Mouse (Mus musculus): ENCODE measurements at regions not wholly inside any gene's neighbourhood (a gene's known extent, or its start where the extent isn't known, plus 50 kb on each side); places are given as distances from the start of the nearest gene placed in this dataset.

GRCm38 (mm10) chrX:76077781-76078180 lies 186.3 kb upstream of the Cldn34b3 start:
- in situ Hi-C loops (cut with MboI; ENCODE audit: low pct_unique_long_range_greater_than_20kb in 1 of 2, low sequenced_read_pairs in 2 of 2, unreplicated experiment in 1 of 2), result no loop called here

GRCm38 (mm10) chrX:76082670-76083069 lies 181.4 kb upstream of the Cldn34b3 start:
- in situ Hi-C loops (cut with MboI; ENCODE audit: low pct_unique_long_range_greater_than_20kb in 1 of 2, low sequenced_read_pairs in 2 of 2, unreplicated experiment in 1 of 2), result no loop called here

- in situ Hi-C loops (cut with MboI; ENCODE audit: low pct_unique_long_range_greater_than_20kb in 1 of 2, low sequenced_read_pairs in 2 of 2, unreplicated experiment in 1 of 2), result no loop called here
Measured at GRCm38 (mm10) chrX:76110763-76111474, 153.2 kb upstream of the Cldn34b3 start.

- in situ Hi-C loops (cut with MboI; ENCODE audit: low pct_unique_long_range_greater_than_20kb in 1 of 2, low sequenced_read_pairs in 2 of 2, unreplicated experiment in 1 of 2), result no loop called here
Measured at GRCm38 (mm10) chrX:76116086-76116485, 148.0 kb upstream of the Cldn34b3 start.

- in situ Hi-C loops (cut with MboI; ENCODE audit: low pct_unique_long_range_greater_than_20kb in 1 of 2, low sequenced_read_pairs in 2 of 2, unreplicated experiment in 1 of 2), result no loop called here
Measured at GRCm38 (mm10) chrX:76116562-76116961, 147.5 kb upstream of the Cldn34b3 start.

- in situ Hi-C loops (cut with MboI; ENCODE audit: low pct_unique_long_range_greater_than_20kb in 1 of 2, low sequenced_read_pairs in 2 of 2, unreplicated experiment in 1 of 2), result no loop called here
Measured at GRCm38 (mm10) chrX:76120936-76121335, 143.2 kb upstream of the Cldn34b3 start.

- in situ Hi-C loops (cut with MboI; ENCODE audit: low pct_unique_long_range_greater_than_20kb in 1 of 2, low sequenced_read_pairs in 2 of 2, unreplicated experiment in 1 of 2), result no loop called here
Measured at GRCm38 (mm10) chrX:76123355-76123754, 140.7 kb upstream of the Cldn34b3 start.

GRCm38 (mm10) chrX:76137729-76138128 lies 126.4 kb upstream of the Cldn34b3 start:
- in situ Hi-C loops (cut with MboI; ENCODE audit: low pct_unique_long_range_greater_than_20kb in 1 of 2, low sequenced_read_pairs in 2 of 2, unreplicated experiment in 1 of 2), result no loop called here

- in situ Hi-C loops (cut with MboI; ENCODE audit: low pct_unique_long_range_greater_than_20kb in 1 of 2, low sequenced_read_pairs in 2 of 2, unreplicated experiment in 1 of 2), result no loop called here
Measured at GRCm38 (mm10) chrX:76141022-76141421, 123.1 kb upstream of the Cldn34b3 start.

GRCm38 (mm10) chrX:76174806-76175205 lies 89.3 kb upstream of the Cldn34b3 start:
- in situ Hi-C loops (cut with MboI; ENCODE audit: low pct_unique_long_range_greater_than_20kb in 1 of 2, low sequenced_read_pairs in 2 of 2, unreplicated experiment in 1 of 2), result loop anchor here (25.0 kb wide), 1 partner anchor 363 kb away; no protein-coding TSS in a partner anchor

- in situ Hi-C loops (cut with MboI; ENCODE audit: low pct_unique_long_range_greater_than_20kb in 1 of 2, low sequenced_read_pairs in 2 of 2, unreplicated experiment in 1 of 2), result loop anchor here (25.0 kb wide), 1 partner anchor 369 kb away; no protein-coding TSS in a partner anchor
Measured at GRCm38 (mm10) chrX:76181446-76182148, 82.5 kb upstream of the Cldn34b3 start.

- in situ Hi-C loops (cut with MboI; ENCODE audit: low pct_unique_long_range_greater_than_20kb in 1 of 2, low sequenced_read_pairs in 2 of 2, unreplicated experiment in 1 of 2), result no loop called here
Measured at GRCm38 (mm10) chrX:76200607-76201006, 63.5 kb upstream of the Cldn34b3 start.

- in situ Hi-C loops (cut with MboI; ENCODE audit: low pct_unique_long_range_greater_than_20kb in 1 of 2, low sequenced_read_pairs in 2 of 2, unreplicated experiment in 1 of 2), result no loop called here
Measured at GRCm38 (mm10) chrX:76201366-76201765, 62.7 kb upstream of the Cldn34b3 start.

Measured in mouse embryonic stem cell (cell line).